Mouse (Mus musculus) left cerebral cortex, adult 8-10 months (tissue): Measurements from ENCODE around the gene Olfr63. TPM values are rescaled to one million over a fixed set of nuclear protein-coding genes. Genes with fewer than 3 reads are reported as not detected.
"Not testable (repeated sequence)": the region's sequence is repeated elsewhere in the genome, so short reads cannot be mapped to it uniquely, and the experiment has no call there.

ENCODE experiments used
- DNase-seq, 2 experiments: peaks; one replicate each; pipeline ENCODE4 v3.0.0; 2022; ENCODE audit warnings: low spot score in 2 of 2
- total RNA-seq, 4 experiments: library from RNA; stranded (reverse); gene quantifications; 2 replicates each; pipeline ENCODE4 v1.2.4; 2022

Olfr63 gene
- total RNA-seq: not detected

- DNase-seq: no peak
Observed at GRCm38 (mm10) chr17:33264376-33264775, at the start of gene Olfr63. TSS of gene Olfr63 (plus strand) at chr17:33264676.

GRCm38 (mm10) chr17:33221590-33221989, 42.9 kb upstream of the Olfr63 start, which contains the start of gene Olfr1564:
TSS of gene Olfr1564 (minus strand) at chr17:33221690.
- DNase-seq: no peak

GRCm38 (mm10) chr17:33236646-33237045, 27.8 kb upstream of the Olfr63 start:
- not testable (repeated sequence) for DNase-seq

GRCm38 (mm10) chr17:33254530-33255318, 9.8 kb upstream of the Olfr63 start, which contains the start of gene Zfp955a:
TSS of gene Zfp955a (minus strand) at chr17:33255145.
- not testable (repeated sequence) for DNase-seq

- not testable (repeated sequence) for DNase-seq
Observed at GRCm38 (mm10) chr17:33255319-33255657, 9.2 kb upstream of the Olfr63 start.

GRCm38 (mm10) chr17:33268907-33269306, 4.4 kb downstream of the Olfr63 start:
- no peak for DNase-seq

GRCm38 (mm10) chr17:33289039-33289875, 24.8 kb downstream of the Olfr63 start, which contains the start of gene Zfp955b:
TSS of gene Zfp955b (plus strand) at chr17:33289544.
- not testable (repeated sequence) for DNase-seq

- not testable (repeated sequence) for DNase-seq
Observed at GRCm38 (mm10) chr17:33289876-33290149, 25.3 kb downstream of the Olfr63 start.

Other genes with a start within 250 kb of the Olfr63 start
- 10 to 100 TPM; 18.8 to 22.3 (median 20.7) TPM for gene Zfp763, start 231.3 kb upstream of the Olfr63 start, total RNA-seq
- gene 4921501E09Rik, start 196.6 kb upstream of the Olfr63 start, total RNA-seq: under 1 TPM in 1 of 4 experiments, not detected in 3; 0.08 TPM
- 10 to 100 TPM; 18.4 to 22.1 (median 19.7) TPM for gene Zfp563, start 175.4 kb upstream of the Olfr63 start, total RNA-seq
- gene Morc2b, start 125.0 kb upstream of the Olfr63 start, total RNA-seq: 1 to 10 TPM; 3.7 to 4.3 (median 4.0) TPM
- not detected for gene Olfr55, start 96.2 kb upstream of the Olfr63 start, total RNA-seq
- gene Olfr239, start 73.4 kb upstream of the Olfr63 start, total RNA-seq: not detected
- gene Olfr1564, start 43.0 kb upstream of the Olfr63 start, total RNA-seq: 1 to 10 TPM in 3 of 4 experiments, under 1 TPM in 1; 0.78 to 1.6 (median 1.2) TPM
- gene Zfp955a, start 9.5 kb upstream of the Olfr63 start, total RNA-seq: 10 to 100 TPM; 11.9 to 12.8 (median 12.5) TPM
- 10 to 100 TPM; 32.8 to 41.0 (median 36.5) TPM for gene Zfp955b, start 24.9 kb downstream of the Olfr63 start, total RNA-seq
- gene Zfp81, start 94.2 kb downstream of the Olfr63 start, total RNA-seq: 10 to 100 TPM; 17.6 to 23.3 (median 20.4) TPM
- 10 to 100 TPM; 14.4 to 19.5 (median 15.5) TPM for gene Zfp101, start 130.0 kb downstream of the Olfr63 start, total RNA-seq
- gene Actl9, start 168.2 kb downstream of the Olfr63 start, total RNA-seq: not detected